Mouse (Mus musculus): ENCODE measurements at regions not wholly inside any gene's neighbourhood (a gene's known extent, or its start where the extent isn't known, plus 50 kb on each side); places are given as distances from the start of the nearest gene placed in this dataset.

- TF ChIP-seq CTCF (IDR thresholded peaks at IDR 0.05; ENCODE audit: low read depth): no peak
- no peak for TF ChIP-seq EP300 (IDR thresholded peaks at IDR 0.05; ENCODE audit: low read depth)
Measured at GRCm38 (mm10) chr2:61361394-61361793, 217.0 kb upstream of the Tank start.
